Mouse (Mus musculus): ENCODE results near the gene Esam. TPM values are rescaled to one million over a fixed set of nuclear protein-coding genes. Genes with fewer than 3 reads are reported as not detected.

Gene Esam
- polyA plus RNA-seq, 1 experiment from 2014 or later = 50.2 TPM

GRCm38 (mm10) chr9:37512097-37512496, 15.8 kb upstream of the Esam start:
- Histone ChIP-seq H3K4me2 (no peak overlapping the region), H3K27ac (no peak overlapping the region), H3K9ac (no peak overlapping the region), H3K4me3 (no peak overlapping the region), H3K9me3 (no peaks in the 10 kb centered on the region), H3K27me3 (no peaks in the 10 kb centered on the region), H3K36me3 (no peaks in the 10 kb centered on the region), H3K4me1 (no peaks in the 10 kb centered on the region)
- ATAC-seq (ENCODE audit: insufficient number of reproducible peaks, low FRiP score, low TSS enrichment, low read depth) = no peak
- WGBS = 89% methylated on average over 2 of the region's 2 CpGs

GRCm38 (mm10) chr9:37514456-37514855, 13.4 kb upstream of the Esam start:
- Histone ChIP-seq H3K4me3 (no peak overlapping the region), H3K27ac (no peak overlapping the region), H3K4me2 (no peak overlapping the region), H3K27me3 (no peaks in the 10 kb centered on the region), H3K4me1 (no peaks in the 10 kb centered on the region), H3K36me3 (peaks cover 8% of the 10 kb centered on the region; the same call in 1 of the 2 replicates), H3K9ac (no peak overlapping the region), H3K9me3 (no peaks in the 10 kb centered on the region)
- 84% methylated on average over 3 of the region's 3 CpGs for WGBS
- ATAC-seq (ENCODE audit: insufficient number of reproducible peaks, low FRiP score, low TSS enrichment, low read depth) = no peak

- no peaks in the 10 kb centered on the region for H3K9me3 ChIP-seq
- no peaks in the 10 kb centered on the region for H3K4me1 ChIP-seq
- 83% methylated on average over 1 of the region's 1 CpGs for WGBS
- H3K27ac ChIP-seq = no peak overlapping the region
- H3K4me2 ChIP-seq = no peak overlapping the region
- H3K36me3 ChIP-seq = peaks cover 32% of the 10 kb centered on the region
- H3K4me3 ChIP-seq = no peak overlapping the region
- ATAC-seq (ENCODE audit: insufficient number of reproducible peaks, low FRiP score, low TSS enrichment, low read depth) = no peak
- H3K9ac ChIP-seq = no peak overlapping the region
- H3K27me3 ChIP-seq = no peaks in the 10 kb centered on the region
Observed at GRCm38 (mm10) chr9:37517467-37517866, 10.4 kb upstream of the Esam start.

GRCm38 (mm10) chr9:37518991-37519390, 8.9 kb upstream of the Esam start:
- Histone ChIP-seq H3K4me2 (no peak overlapping the region), H3K9ac (no peak overlapping the region), H3K9me3 (no peaks in the 10 kb centered on the region), H3K36me3 (peaks cover 43% of the 10 kb centered on the region), H3K4me3 (no peak overlapping the region), H3K4me1 (no peaks in the 10 kb centered on the region), H3K27me3 (no peaks in the 10 kb centered on the region), H3K27ac (no peak overlapping the region)
- 88% methylated on average over 8 of the region's 8 CpGs for WGBS
- ATAC-seq (ENCODE audit: insufficient number of reproducible peaks, low FRiP score, low TSS enrichment, low read depth) = no peak

- Histone ChIP-seq H3K4me2 (no peak overlapping the region), H3K4me3 (no peak overlapping the region), H3K4me1 (no peaks in the 10 kb centered on the region), H3K27ac (no peak overlapping the region), H3K9me3 (no peaks in the 10 kb centered on the region), H3K36me3 (peaks cover 43% of the 10 kb centered on the region), H3K27me3 (no peaks in the 10 kb centered on the region), H3K9ac (no peak overlapping the region)
- 86% methylated on average over 2 of the region's 2 CpGs for WGBS
- ATAC-seq (ENCODE audit: insufficient number of reproducible peaks, low FRiP score, low TSS enrichment, low read depth) = no peak
Observed at GRCm38 (mm10) chr9:37519995-37520394, 7.9 kb upstream of the Esam start.

GRCm38 (mm10) chr9:37525461-37525860, 2.4 kb upstream of the Esam start:
- H3K4me3 ChIP-seq = no peak overlapping the region
- no peak for ATAC-seq (ENCODE audit: insufficient number of reproducible peaks, low FRiP score, low TSS enrichment, low read depth)
- H3K4me1 ChIP-seq = peaks cover 23% of the 10 kb centered on the region
- H3K36me3 ChIP-seq = peaks cover 30% of the 10 kb centered on the region
- peaks cover 53% of the 10 kb centered on the region for H3K27me3 ChIP-seq
- H3K9ac ChIP-seq = no peak overlapping the region
- H3K9me3 ChIP-seq = no peaks in the 10 kb centered on the region
- no peak overlapping the region for H3K27ac ChIP-seq
- 82% methylated on average over 2 of the region's 2 CpGs for WGBS
- H3K4me2 ChIP-seq = no peak overlapping the region

GRCm38 (mm10) chr9:37526443-37527395, 1.2 kb upstream of the Esam start:
- peak overlapping the region; percentile 25 for H3K4me2 ChIP-seq
- H3K9me3 ChIP-seq = no peaks in the 10 kb centered on the region
- no peak overlapping the region for H3K27ac ChIP-seq
- no peak for ATAC-seq (ENCODE audit: insufficient number of reproducible peaks, low FRiP score, low TSS enrichment, low read depth)
- WGBS = 22% methylated on average over 21 of the region's 21 CpGs
- 0 out of 2 replicates have a peak overlapping the region, but pooled peaks have one; percentile 0 for H3K4me3 ChIP-seq
- peaks cover 33% of the 10 kb centered on the region for H3K4me1 ChIP-seq
- H3K36me3 ChIP-seq = peaks cover 21% of the 10 kb centered on the region
- H3K9ac ChIP-seq = no peak overlapping the region
- H3K27me3 ChIP-seq = peaks cover 65% of the 10 kb centered on the region

- Histone ChIP-seq H3K27me3 (peaks cover 73% of the 10 kb centered on the region), H3K36me3 (peaks cover 6% of the 10 kb centered on the region), H3K27ac (peak overlapping the region; percentile 38; the same call in 1 of the 2 replicates), H3K4me1 (peaks cover 33% of the 10 kb centered on the region), H3K4me3 (peak overlapping the region; percentile 33), H3K9ac (no peak overlapping the region), H3K9me3 (no peaks in the 10 kb centered on the region), H3K4me2 (no peak overlapping the region)
- ATAC-seq (ENCODE audit: insufficient number of reproducible peaks, low FRiP score, low TSS enrichment, low read depth) = no peak
- 31% methylated on average over 9 of the region's 9 CpGs for WGBS
Observed at GRCm38 (mm10) chr9:37528225-37528970, 520 bp downstream of the Esam start.

GRCm38 (mm10) chr9:37530031-37530887, 2.4 kb downstream of the Esam start:
- no peaks in the 10 kb centered on the region for H3K9me3 ChIP-seq
- peak overlapping the region; percentile 53 for H3K4me2 ChIP-seq
- H3K9ac ChIP-seq = peak overlapping the region; percentile 27; the same call in 1 of the 2 replicates
- H3K27me3 ChIP-seq = peaks cover 75% of the 10 kb centered on the region
- ATAC-seq (ENCODE audit: insufficient number of reproducible peaks, low FRiP score, low TSS enrichment, low read depth) = peak; percentile 16; the same call in 1 of the 2 replicates
- H3K4me3 ChIP-seq = peak overlapping the region; percentile 33
- H3K27ac ChIP-seq = 0 out of 2 replicates have a peak overlapping the region, but pooled peaks have one; percentile 3
- 2% methylated on average over 32 of the region's 32 CpGs for WGBS
- peaks cover 4% of the 10 kb centered on the region; the same call in 1 of the 2 replicates for H3K36me3 ChIP-seq
- H3K4me1 ChIP-seq = peaks cover 33% of the 10 kb centered on the region

- Histone ChIP-seq H3K4me2 (peak overlapping the region; percentile 53), H3K36me3 (0 out of 2 replicates have a peak, but pooled peaks cover 4% of the 10 kb centered on the region), H3K27me3 (peaks cover 68% of the 10 kb centered on the region), H3K4me1 (peaks cover 33% of the 10 kb centered on the region), H3K9ac (0 out of 2 replicates have a peak overlapping the region, but pooled peaks have one; percentile 20), H3K4me3 (peak overlapping the region; percentile 33), H3K9me3 (no peaks in the 10 kb centered on the region), H3K27ac (no peak overlapping the region; the same call in 1 of the 2 replicates)
- WGBS = 4% methylated on average over 31 of the region's 31 CpGs
- no peak for ATAC-seq (ENCODE audit: insufficient number of reproducible peaks, low FRiP score, low TSS enrichment, low read depth)
Observed at GRCm38 (mm10) chr9:37530888-37531705, 3.2 kb downstream of the Esam start.
